Mouse (Mus musculus): ENCODE measurements at regions not wholly inside any gene's neighbourhood (a gene's known extent, or its start where the extent isn't known, plus 50 kb on each side); places are given as distances from the start of the nearest gene placed in this dataset.
"Not testable (repeated sequence)": the region's sequence is repeated elsewhere in the genome, so short reads cannot be mapped to it uniquely, and the experiment has no call there.

GRCm38 (mm10) chr3:121584317-121584716 lies 52.1 kb upstream of the Slc44a3 start:
- Histone ChIP-seq H3K4me3 (replicated peaks) (no peak overlapping the region), H3K9ac (replicated peaks) (no peak overlapping the region), H3K27me3 (no peaks in the 10 kb centered on the region), H3K27ac (0 out of 2 replicates have a peak overlapping the region, but pooled peaks have one; percentile 5), H3K4me2 (no peak overlapping the region), H3K4me1 (replicated peaks) (peaks cover 44% of the 10 kb centered on the region), H3K9me3 (no peaks in the 10 kb centered on the region), H3K36me3 (no peaks in the 10 kb centered on the region)
- ATAC-seq (ENCODE audit: insufficient number of reproducible peaks, insufficient read depth, low FRiP score, low TSS enrichment, low read depth): no peak

DNA sequence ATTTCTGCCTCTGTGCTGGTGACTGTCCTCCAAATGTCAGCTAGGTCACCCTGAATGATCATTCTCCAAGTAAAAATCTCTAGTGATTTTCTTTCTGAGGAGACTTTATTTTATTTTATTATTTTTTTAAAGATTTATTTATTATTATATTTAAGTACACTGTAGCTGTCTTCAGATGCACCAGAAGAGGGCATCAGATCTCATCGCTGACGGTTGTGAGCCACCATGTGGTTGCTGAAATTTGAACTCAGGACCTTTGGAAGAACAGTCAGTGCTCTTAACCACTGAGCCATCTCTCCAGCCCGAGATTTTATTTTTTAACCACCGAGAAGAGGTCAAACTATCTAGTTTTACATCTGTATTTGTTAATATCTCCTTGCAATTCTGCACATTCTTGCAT lies 50.5 kb upstream of the Slc44a3 start:
- not testable (repeated sequence) for H3K4me3 ChIP-seq (replicated peaks); H3K27me3 ChIP-seq; H3K9me3 ChIP-seq; H3K9ac ChIP-seq (replicated peaks); ATAC-seq (ENCODE audit: insufficient number of reproducible peaks, insufficient read depth, low FRiP score, low TSS enrichment, low read depth); H3K4me2 ChIP-seq; H3K27ac ChIP-seq; H3K36me3 ChIP-seq
- H3K4me1 ChIP-seq (replicated peaks): peaks cover 34% of the 10 kb centered on the region
- WGBS: 77% methylated on average over 4 of the region's 4 CpGs

Measured in limb, embryonic 12.5 days (tissue).